In genomic region chr3:55789856-55790255, GRCm38 (mm10) we compare ENCODE assay signal across 13 mouse cellular contexts. TPM values are rescaled to one million over a fixed set of nuclear protein-coding genes. Genes with fewer than 3 reads are reported as not detected.
DNase-seq lines count a peak whose midpoint lies in the region; ATAC-seq and TF ChIP-seq lines count a peak whose summit lies in the region.
"Had no signal": no experiment of that assay in that cellular context is flagged by ENCODE, and none has a peak within 500 bp of the region (broad histone marks: within the 10 kb centered on the region; RNA-seq: fewer than 3 reads in every experiment).

No protein-coding gene starts in this region.

- 43% methylated on average over 2 of the region's 2 CpGs for WGBS in forebrain, postnatal 0 days
- 20% methylated on average over 2 of the region's 2 CpGs for WGBS in forebrain, embryonic 12.5 days
- 36% methylated on average over 2 of the region's 2 CpGs for WGBS in neural tube, embryonic 13.5 days

- peak; percentile 36 for ATAC-seq in forebrain, postnatal 0 days
- no peak for ATAC-seq in forebrain, embryonic 12.5 days (ENCODE audit: low FRiP score)
- ATAC-seq in neural tube, embryonic 13.5 days (ENCODE audit: low read depth), result no peak
- ATAC-seq in megakaryocyte, adult 5-6 weeks (ENCODE audit: poor library complexity, severe bottlenecking), result 0 out of 2 replicates have a peak, but pooled peaks have one; percentile 20
- ATAC-seq: Patski had no signal

- no peaks in the 10 kb centered on the region for H3K9me3 ChIP-seq in forebrain, postnatal 0 days (ENCODE audit: low read length)
- no peaks in the 10 kb centered on the region for H3K9me3 ChIP-seq in forebrain, embryonic 12.5 days
- no peaks in the 10 kb centered on the region for H3K9me3 ChIP-seq in neural tube, embryonic 13.5 days
- H3K9me3 ChIP-seq: forebrain, embryonic 10.5 days; heart, embryonic 13.5 days had no signal

- no peak overlapping the region for H3K4me3 ChIP-seq in forebrain, postnatal 0 days (ENCODE audit: low read depth, low read length)
- H3K4me3 ChIP-seq in forebrain, embryonic 12.5 days (replicated peaks), result no peak overlapping the region
- no peak overlapping the region for H3K4me3 ChIP-seq in neural tube, embryonic 13.5 days
- H3K4me3 ChIP-seq: forebrain, embryonic 10.5 days; heart, embryonic 13.5 days had no signal

- H3K4me1 ChIP-seq in forebrain, postnatal 0 days (ENCODE audit: insufficient read depth), result peaks cover 3% of the 10 kb centered on the region; the same call in 1 of the 2 replicates
- H3K4me1 ChIP-seq in forebrain, embryonic 12.5 days, result peaks cover 22% of the 10 kb centered on the region
- peaks cover 29% of the 10 kb centered on the region for H3K4me1 ChIP-seq in neural tube, embryonic 13.5 days (replicated peaks)

- H3K36me3 ChIP-seq in forebrain, postnatal 0 days (ENCODE audit: insufficient read depth), result no peaks in the 10 kb centered on the region
- no peaks in the 10 kb centered on the region for H3K36me3 ChIP-seq in forebrain, embryonic 12.5 days (replicated peaks)
- no peaks in the 10 kb centered on the region for H3K36me3 ChIP-seq in neural tube, embryonic 13.5 days
- H3K36me3 ChIP-seq: forebrain, embryonic 10.5 days; heart, embryonic 13.5 days had no signal

- no peak overlapping the region for H3K9ac ChIP-seq in forebrain, postnatal 0 days
- H3K9ac ChIP-seq in forebrain, embryonic 12.5 days, result no peak overlapping the region
- H3K9ac ChIP-seq in neural tube, embryonic 13.5 days, result no peak overlapping the region
- H3K9ac ChIP-seq: heart, embryonic 13.5 days; liver, embryonic 14.5 days had no signal

- no peak for DNase-seq in forebrain, postnatal 0 days
- DNase-seq in neural tube, embryonic 10.5 days (ENCODE audit: extremely low spot score, low spot score), result no peak
- DNase-seq in retina, postnatal 1 day, result peak; percentile 55
- no peak for DNase-seq in spleen, postnatal 4 days (ENCODE audit: low spot score in 2 of 2)
- DNase-seq in layer of hippocampus, adult 11-12 months (ENCODE audit: low spot score), result no peak
- DNase-seq: kidney, postnatal 36 days had no signal

- no peak overlapping the region for H3K27ac ChIP-seq in forebrain, postnatal 0 days (ENCODE audit: low read depth, low read length)
- H3K27ac ChIP-seq in forebrain, embryonic 12.5 days, result no peak overlapping the region
- H3K27ac ChIP-seq in neural tube, embryonic 13.5 days (replicated peaks), result peak overlapping the region; percentile 77
- H3K27ac ChIP-seq: forebrain, embryonic 10.5 days; heart, embryonic 13.5 days; liver, embryonic 14.5 days had no signal

- H3K4me2 ChIP-seq in forebrain, postnatal 0 days (ENCODE audit: low read depth), result no peak overlapping the region
- no peak overlapping the region for H3K4me2 ChIP-seq in forebrain, embryonic 12.5 days
- no peak overlapping the region for H3K4me2 ChIP-seq in neural tube, embryonic 13.5 days
- H3K4me2 ChIP-seq: heart, embryonic 13.5 days had no signal

- H3K27me3 ChIP-seq in forebrain, postnatal 0 days (ENCODE audit: insufficient read depth, low read length), result peaks cover 6% of the 10 kb centered on the region
- peaks cover 50% of the 10 kb centered on the region for H3K27me3 ChIP-seq in forebrain, embryonic 12.5 days
- peaks cover 14% of the 10 kb centered on the region for H3K27me3 ChIP-seq in neural tube, embryonic 13.5 days
- H3K27me3 ChIP-seq: Patski had no signal

- TF ChIP-seq CTCF in forebrain, postnatal 0 days (IDR thresholded peaks at IDR 0.05; ENCODE audit: low read depth), result no peak

RNA-seq across cellular contexts. Expression of gene Mab21l1, which starts 7.5 kb away (rescaled TPM):
- 8.9 and 16.9 TPM in 2 replicates for total RNA-seq in forebrain, postnatal 0 days (2014; rRNA removed)
- polyA plus RNA-seq in forebrain, postnatal 0 days (2015; fragmentation: Nextera tagmentation; extraction: Ambion mirVana), result 10.0 and 13.5 TPM in 2 replicates
- polyA plus RNA-seq in forebrain, embryonic 12.5 days (2016; fragmentation: Nextera tagmentation; extraction: Ambion mirVana), result 27.4 and 34.9 TPM in 2 replicates
- polyA plus RNA-seq in neural tube, embryonic 13.5 days (2015; fragmentation: Nextera tagmentation; extraction: Ambion mirVana), result 80.7 and 96.6 TPM in 2 replicates
- not detected in 2 replicates for total RNA-seq in megakaryocyte, adult 5-6 weeks (2015)
- total RNA-seq in megakaryocyte, adult 5-6 weeks (2017), result not detected in 2 replicates

Comparison
In these comparisons a context has a peak if more than half of its experiments do, and no peak if none do; other contexts are left out.
1. ATAC-seq: peak in forebrain, postnatal 0 days (single experiment) and megakaryocyte, adult 5-6 weeks (single experiment); none in forebrain, embryonic 12.5 days (single experiment) and neural tube, embryonic 13.5 days (single experiment).